Mouse (Mus musculus): Measurements from ENCODE around the gene Zfp428.

DNA sequence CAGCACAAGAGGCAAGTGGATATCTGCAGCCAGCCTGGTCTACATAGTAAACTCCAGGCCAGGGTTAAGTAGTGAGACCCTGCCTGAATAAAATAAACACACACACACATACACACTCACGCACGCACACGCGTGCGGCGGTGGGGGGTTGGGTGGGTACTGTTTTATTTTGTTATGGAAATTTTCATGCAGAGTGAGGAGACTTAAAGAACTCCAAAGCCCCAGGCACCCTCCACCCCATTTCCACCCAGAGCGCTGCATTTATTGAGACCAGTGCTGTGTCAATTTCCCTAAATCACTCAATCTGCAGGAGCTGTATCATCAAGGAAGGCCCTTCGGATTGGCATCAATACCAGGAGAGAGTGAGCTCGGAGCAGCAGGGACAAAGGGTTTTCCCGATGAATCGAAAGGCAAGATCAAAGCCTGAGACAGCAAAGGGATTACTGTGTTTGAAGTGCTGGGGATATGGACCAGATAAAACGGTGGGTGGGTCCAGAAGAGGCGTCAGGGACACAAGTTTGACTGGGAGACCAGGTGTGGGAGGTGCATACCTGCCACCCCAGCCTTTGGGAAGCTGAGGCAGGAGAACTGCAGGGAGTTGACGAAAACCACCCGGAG is 1.2 kb upstream of the Zfp428 start:
- TF ChIP-seq CTCF (conservative IDR thresholded peaks at IDR 0.05; ENCODE audit: insufficient read depth, insufficient read length, low read depth, low read length) (no peak), POLR2A (IDR thresholded peaks at IDR 0.05; ENCODE audit: low read depth, low read length) (no peak)
